Mouse (Mus musculus): ENCODE results near the gene R3hdm2. TPM values are rescaled to one million over a fixed set of nuclear protein-coding genes. Genes with fewer than 3 reads are reported as not detected.

Gene R3hdm2
- polyA plus RNA-seq, 1 experiment: 110 TPM

DNA sequence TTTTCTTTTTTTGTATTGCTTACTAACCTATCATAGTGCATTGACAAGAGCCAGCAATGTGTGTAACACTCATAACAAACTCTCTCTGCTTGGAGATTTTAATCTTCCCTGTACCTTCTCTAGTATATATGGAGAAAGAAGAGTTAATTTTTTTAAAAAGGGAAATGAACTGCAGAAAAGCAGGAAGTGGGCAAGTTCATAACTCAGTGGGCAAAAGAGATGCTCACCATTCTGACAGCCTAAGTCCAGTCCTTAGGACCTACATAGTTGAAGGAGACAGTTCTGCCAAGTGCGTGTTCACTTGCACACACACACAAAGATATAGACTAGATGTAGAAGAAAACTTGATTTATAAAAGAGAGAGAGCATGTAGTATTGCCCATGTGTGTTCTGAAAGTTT, 47.9 kb downstream of the R3hdm2 start:
- DNase-seq (ENCODE audit: low read depth): no peak
- TF ChIP-seq POLR2A (IDR thresholded peaks at IDR 0.05; ENCODE audit: borderline replicate concordance, extremely low read depth, insufficient read depth, insufficient read length, poor library complexity, severe bottlenecking) (no peak), CTCF (IDR thresholded peaks at IDR 0.05; ENCODE audit: borderline replicate concordance, extremely low read depth, insufficient read depth, insufficient read length) (no peak)

DNA sequence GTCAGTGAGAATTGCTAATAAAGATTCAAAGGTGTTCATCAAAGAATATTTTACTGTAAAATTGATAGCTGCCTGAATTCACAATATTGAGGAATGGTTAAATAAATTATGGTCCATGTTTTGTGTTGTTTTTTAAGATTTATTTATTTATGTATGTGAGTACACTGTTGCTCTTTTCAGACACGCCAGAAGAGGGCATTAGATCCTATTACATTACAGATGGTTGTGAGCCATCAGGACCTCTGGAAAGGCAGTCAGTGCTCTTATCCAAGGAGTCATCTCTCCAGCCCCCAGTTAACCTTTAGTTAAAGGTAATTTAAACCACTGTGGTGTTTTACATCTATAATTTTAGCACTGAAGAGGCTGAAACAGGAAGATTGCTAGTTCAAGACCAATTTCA, 49.4 kb downstream of the R3hdm2 start:
- no peak for TF ChIP-seq POLR2A (IDR thresholded peaks at IDR 0.05; ENCODE audit: borderline replicate concordance, extremely low read depth, insufficient read depth, insufficient read length, poor library complexity, severe bottlenecking)
- no peak for TF ChIP-seq CTCF (IDR thresholded peaks at IDR 0.05; ENCODE audit: borderline replicate concordance, extremely low read depth, insufficient read depth, insufficient read length)

DNA sequence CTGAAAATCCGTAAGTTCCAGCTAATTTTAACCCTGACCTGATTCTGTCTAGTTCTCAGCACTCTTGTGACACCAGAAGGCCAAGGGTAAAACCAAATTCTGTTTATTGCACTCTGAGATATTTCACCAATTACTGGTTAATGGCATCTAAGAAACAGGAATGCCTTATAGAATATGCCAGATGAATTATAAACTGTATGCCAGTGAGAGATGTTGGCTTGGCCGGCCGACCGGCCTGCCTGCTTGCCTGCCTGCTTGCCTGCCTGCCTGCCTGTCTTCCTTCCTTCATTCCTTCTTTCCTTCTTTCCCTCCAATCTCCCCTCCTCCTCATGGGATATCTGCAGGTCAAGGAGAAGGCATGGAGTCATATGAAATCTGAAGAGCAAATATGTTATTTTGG, 52.3 kb downstream of the R3hdm2 start:
- DNase-seq (ENCODE audit: low read depth): no peak
- TF ChIP-seq POLR2A (IDR thresholded peaks at IDR 0.05; ENCODE audit: borderline replicate concordance, extremely low read depth, insufficient read depth, insufficient read length, poor library complexity, severe bottlenecking) (no peak), CTCF (IDR thresholded peaks at IDR 0.05; ENCODE audit: borderline replicate concordance, extremely low read depth, insufficient read depth, insufficient read length) (no peak)

More for the DNA sequence above, 49.4 kb downstream of the R3hdm2 start:
- no peak for DNase-seq (ENCODE audit: low read depth)

DNA sequence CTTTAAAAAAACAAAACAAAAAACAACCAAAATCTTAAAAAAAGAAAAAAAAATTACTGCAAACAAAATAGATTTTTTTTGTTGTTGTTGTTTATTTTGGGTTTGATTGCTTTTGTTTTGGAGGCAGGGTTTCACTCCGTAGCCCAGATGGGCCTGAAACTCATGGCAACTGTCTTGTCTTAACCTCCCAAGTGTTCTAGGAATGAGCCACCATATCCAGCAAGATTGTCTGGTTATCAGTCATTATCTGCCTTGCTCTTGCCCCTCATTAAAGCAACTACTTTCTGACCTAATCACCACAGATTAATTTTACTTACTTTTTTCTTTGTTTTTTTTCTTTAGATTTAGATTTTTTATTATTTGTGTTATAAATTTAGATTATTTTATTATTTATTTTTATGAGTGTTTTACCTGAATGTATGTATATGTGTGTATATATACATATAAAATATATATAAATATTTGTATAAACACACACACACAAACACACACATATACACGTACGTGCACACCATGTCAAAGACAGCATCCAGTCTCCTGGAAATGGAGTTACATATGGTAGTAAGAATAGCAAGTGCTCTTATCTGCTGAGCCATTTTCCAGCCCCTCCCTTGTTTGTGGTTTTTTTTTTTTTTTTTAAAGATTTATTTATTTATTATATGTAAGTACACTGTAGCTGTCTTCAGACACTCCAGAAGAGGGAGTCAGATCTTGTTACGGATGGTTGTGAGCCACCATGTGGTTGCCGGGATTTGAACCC, 57.4 kb downstream of the R3hdm2 start:
- no peak for DNase-seq (ENCODE audit: low read depth)
- TF ChIP-seq POLR2A (IDR thresholded peaks at IDR 0.05; ENCODE audit: borderline replicate concordance, extremely low read depth, insufficient read depth, insufficient read length, poor library complexity, severe bottlenecking) (no peak), CTCF (IDR thresholded peaks at IDR 0.05; ENCODE audit: borderline replicate concordance, extremely low read depth, insufficient read depth, insufficient read length) (no peak)

DNA sequence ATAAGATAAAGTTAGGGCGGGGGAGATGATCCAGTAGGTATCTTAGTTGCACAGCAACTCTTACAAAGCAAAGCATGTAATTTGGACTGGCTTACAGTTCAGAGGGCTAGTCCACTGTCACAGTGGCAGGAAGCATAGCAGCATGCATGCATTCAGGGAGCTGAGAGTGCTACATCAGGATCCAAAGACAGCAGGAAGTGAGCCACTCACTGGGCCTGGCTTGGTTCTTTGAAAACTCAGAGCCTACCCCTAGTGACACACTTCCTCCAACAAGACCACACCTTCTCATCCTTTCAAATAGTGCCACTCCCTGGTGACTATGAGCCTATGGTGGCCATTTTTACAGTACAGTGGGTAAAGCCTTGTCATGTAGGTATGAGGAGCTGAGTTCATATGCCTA, 73.6 kb downstream of the R3hdm2 start:
- TF ChIP-seq POLR2A (IDR thresholded peaks at IDR 0.05; ENCODE audit: borderline replicate concordance, extremely low read depth, insufficient read depth, insufficient read length, poor library complexity, severe bottlenecking) (no peak), CTCF (IDR thresholded peaks at IDR 0.05; ENCODE audit: borderline replicate concordance, extremely low read depth, insufficient read depth, insufficient read length) (no peak)

DNA sequence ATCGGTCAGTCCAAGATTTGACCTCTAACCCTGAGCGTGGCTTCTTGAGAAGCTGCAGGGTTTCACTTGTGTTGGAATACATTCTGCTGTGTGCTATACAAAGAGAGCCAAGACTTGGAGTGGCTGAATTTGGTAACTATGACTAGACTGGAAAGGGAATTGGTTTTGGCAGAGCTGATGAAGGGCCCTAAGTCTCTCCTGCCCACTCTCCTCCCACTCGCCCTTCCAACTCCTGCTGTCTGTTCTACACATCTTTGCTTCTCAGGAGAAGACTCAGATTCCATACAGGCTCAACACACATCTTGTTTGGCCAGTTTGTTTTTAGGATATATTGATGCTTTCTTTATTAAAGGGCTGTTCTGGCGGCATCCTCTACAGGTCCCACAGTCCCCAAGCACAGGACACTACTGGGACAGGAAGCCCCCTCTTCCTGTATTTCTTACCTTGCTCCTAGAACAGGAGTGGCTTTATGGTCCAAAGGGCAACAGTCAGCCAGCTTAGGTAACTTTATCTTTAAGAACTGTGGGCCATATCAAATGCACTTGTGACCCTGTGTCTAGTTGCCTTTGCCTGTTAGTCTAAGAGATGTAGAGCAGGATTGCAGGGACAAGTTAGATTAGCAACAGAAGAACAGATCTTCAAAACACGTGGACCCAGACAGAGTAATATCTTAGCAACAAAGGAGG, 82.4 kb downstream of the R3hdm2 start:
- no peak for TF ChIP-seq CTCF (IDR thresholded peaks at IDR 0.05; ENCODE audit: borderline replicate concordance, extremely low read depth, insufficient read depth, insufficient read length)
- TF ChIP-seq POLR2A (IDR thresholded peaks at IDR 0.05; ENCODE audit: borderline replicate concordance, extremely low read depth, insufficient read depth, insufficient read length, poor library complexity, severe bottlenecking): no peak
- DNase-seq (ENCODE audit: low read depth): no peak

More for the DNA sequence above, 73.6 kb downstream of the R3hdm2 start:
- DNase-seq (ENCODE audit: low read depth): no peak

DNA sequence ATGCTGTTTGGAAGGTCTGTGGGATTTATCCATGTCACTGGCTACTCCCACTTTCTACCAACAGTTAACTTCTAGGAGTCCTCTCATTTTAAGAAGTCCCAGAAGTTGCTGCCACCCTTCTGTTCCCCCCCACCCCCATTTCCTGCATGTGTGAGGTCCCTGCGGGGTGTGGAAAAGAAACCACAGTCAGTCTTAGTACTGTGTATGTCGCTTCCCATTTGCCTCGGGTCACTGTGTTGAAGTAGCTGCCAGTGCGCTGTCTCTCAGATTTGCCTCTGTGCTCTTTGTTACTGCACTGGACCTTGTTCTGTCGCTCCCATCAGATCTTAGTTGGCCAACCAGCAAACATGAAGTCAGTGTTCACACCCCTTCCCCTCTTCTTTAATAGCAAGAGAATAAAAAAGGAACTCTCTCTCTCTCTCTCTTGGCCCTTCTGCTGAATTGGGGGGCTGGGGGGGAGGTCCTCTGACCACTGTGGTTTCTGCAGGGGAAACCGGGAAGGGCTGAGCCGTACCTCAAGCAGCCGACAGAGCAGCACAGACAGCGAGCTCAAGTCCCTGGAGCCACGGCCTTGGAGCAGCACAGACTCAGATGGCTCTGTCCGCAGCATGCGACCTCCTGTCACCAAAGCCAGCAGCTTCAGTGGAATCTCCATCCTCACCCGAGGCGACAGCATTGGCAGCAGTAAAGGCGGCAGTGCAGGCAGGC, 91.3 kb downstream of the R3hdm2 start:
- no peak for DNase-seq (ENCODE audit: low read depth)
- no peak for TF ChIP-seq POLR2A (IDR thresholded peaks at IDR 0.05; ENCODE audit: borderline replicate concordance, extremely low read depth, insufficient read depth, insufficient read length, poor library complexity, severe bottlenecking)
- no peak for TF ChIP-seq CTCF (IDR thresholded peaks at IDR 0.05; ENCODE audit: borderline replicate concordance, extremely low read depth, insufficient read depth, insufficient read length)

DNA sequence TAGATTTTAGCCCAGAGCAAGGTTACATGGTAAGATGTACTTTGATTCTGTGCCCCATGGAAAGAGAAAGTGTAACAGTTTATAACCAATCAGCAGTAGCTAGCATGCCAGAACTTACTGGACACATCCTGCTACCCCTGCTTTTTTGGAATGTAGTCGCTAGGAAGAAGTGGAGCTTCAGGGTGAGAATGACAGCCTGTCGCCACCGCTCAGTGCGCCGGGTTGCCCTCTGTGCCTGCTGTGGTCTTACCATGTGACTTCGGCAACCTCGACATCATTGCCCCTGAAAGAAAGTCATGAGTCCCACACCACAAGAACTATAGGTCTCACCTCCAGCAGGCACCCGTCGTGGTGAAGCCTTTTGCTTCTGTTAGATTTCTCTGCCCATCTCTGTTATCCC, 92.6 kb downstream of the R3hdm2 start:
- no peak for TF ChIP-seq CTCF (IDR thresholded peaks at IDR 0.05; ENCODE audit: borderline replicate concordance, extremely low read depth, insufficient read depth, insufficient read length)
- no peak for TF ChIP-seq POLR2A (IDR thresholded peaks at IDR 0.05; ENCODE audit: borderline replicate concordance, extremely low read depth, insufficient read depth, insufficient read length, poor library complexity, severe bottlenecking)
- DNase-seq (ENCODE audit: low read depth): no peak

DNA sequence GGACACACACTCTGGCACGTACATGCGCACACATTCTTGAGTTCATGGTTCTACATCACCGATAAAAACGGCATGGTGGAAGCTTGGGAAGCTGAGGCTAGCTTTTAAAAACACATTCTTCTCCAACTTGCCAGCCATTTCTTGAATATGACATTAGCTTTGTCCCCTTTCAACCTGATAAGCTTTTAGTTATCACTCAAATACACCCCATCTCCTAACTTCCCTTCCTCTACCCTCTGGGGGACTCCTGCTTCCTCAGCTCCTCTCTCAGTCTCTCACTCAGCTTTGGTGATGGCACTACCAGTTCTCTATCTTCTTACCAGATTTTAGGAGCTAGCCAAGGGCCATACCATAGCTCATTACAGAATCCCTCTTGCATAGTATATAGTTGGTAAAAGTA, 95.0 kb downstream of the R3hdm2 start:
- TF ChIP-seq POLR2A (IDR thresholded peaks at IDR 0.05; ENCODE audit: borderline replicate concordance, extremely low read depth, insufficient read depth, insufficient read length, poor library complexity, severe bottlenecking) (no peak), CTCF (IDR thresholded peaks at IDR 0.05; ENCODE audit: borderline replicate concordance, extremely low read depth, insufficient read depth, insufficient read length) (no peak)

DNA sequence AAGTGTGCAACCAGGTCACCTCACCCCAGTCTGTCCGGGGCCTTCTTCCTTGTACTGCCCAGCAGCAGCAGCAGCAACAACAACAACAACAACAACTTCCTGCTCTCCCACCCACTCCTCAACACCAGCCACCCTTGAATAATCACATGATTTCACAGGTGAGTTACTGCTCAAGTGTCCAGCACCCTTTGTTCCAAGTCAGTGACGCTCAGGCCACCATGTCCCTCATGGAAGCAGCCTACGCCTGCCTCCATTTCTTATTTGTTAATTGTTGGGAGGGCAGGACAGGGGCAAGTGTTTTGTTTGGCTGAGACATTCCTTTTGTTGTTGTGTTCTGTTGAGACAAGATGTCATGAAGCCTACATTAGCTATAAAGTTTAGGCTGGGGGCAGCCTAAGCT, 96.4 kb downstream of the R3hdm2 start:
- no peak for DNase-seq (ENCODE audit: low read depth)
- TF ChIP-seq CTCF (IDR thresholded peaks at IDR 0.05; ENCODE audit: borderline replicate concordance, extremely low read depth, insufficient read depth, insufficient read length) (no peak), POLR2A (IDR thresholded peaks at IDR 0.05; ENCODE audit: borderline replicate concordance, extremely low read depth, insufficient read depth, insufficient read length, poor library complexity, severe bottlenecking) (no peak)

More for the DNA sequence above, 95.0 kb downstream of the R3hdm2 start:
- DNase-seq (ENCODE audit: low read depth): no peak

DNA sequence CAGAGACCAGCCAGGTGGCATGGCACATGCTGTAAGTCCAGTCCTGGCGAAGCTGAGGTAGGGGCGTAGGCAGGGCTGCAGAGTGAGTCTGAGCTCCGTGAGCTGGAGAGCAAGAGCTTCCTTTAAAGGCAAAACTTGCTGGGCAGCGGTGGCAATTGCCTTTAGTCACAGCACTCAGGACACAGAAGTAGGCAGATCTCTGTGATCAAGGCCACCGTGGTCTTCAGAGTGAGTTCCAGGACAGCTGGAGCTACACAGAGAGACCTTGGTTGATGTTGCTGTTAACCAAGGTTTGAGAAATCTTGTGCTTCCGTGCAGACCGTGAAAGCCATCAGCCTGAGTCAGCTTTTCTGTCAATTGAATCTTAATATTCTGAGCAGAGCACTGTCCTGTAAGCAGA, 97.2 kb downstream of the R3hdm2 start:
- DNase-seq (ENCODE audit: low read depth): no peak
- TF ChIP-seq POLR2A (IDR thresholded peaks at IDR 0.05; ENCODE audit: borderline replicate concordance, extremely low read depth, insufficient read depth, insufficient read length, poor library complexity, severe bottlenecking) (no peak), CTCF (IDR thresholded peaks at IDR 0.05; ENCODE audit: borderline replicate concordance, extremely low read depth, insufficient read depth, insufficient read length) (no peak)

Measured in brain, embryonic 14.5 days (tissue).